Mouse (Mus musculus) kidney, postnatal 0 days (tissue): Measurements from ENCODE around the gene Zdhhc17. TPM values are rescaled to one million over a fixed set of nuclear protein-coding genes. Genes with fewer than 3 reads are reported as not detected.
A peak's percentile ranks its signal among the peaks of the same experiment; 100 is the strongest.

ENCODE experiments used
- ATAC-seq: fragments of 200-750 bp; cut with Nextera tagmentation; replicated peaks from 2 replicates; pipeline ENCODE4 v1.8.0; 2017; ENCODE audit warnings: low read depth, moderate number of reproducible peaks, moderate TSS enrichment, moderate library complexity; ENCODE audit not compliant: low FRiP score
- DNase-seq: peaks from one replicate; pipeline ENCODE4 v3.0.0-alpha.2; 2016; ENCODE audit warnings: low spot score
- H3K27ac ChIP-seq: fragments of 300-500 bp; sonication (generic); 2 replicates; pipeline ENCODE4 v1.5.1; 2014; ENCODE audit warnings: mild to moderate bottlenecking
- H3K27me3 ChIP-seq: fragments of 300-500 bp; sonication (generic); 2 replicates; pipeline ENCODE4 v1.6.1; 2014; ENCODE audit warnings: low read length, mixed read lengths; ENCODE audit not compliant: insufficient read depth
- H3K36me3 ChIP-seq: fragments of 300-500 bp; sonication (generic); 2 replicates; pipeline ENCODE4 v1.6.1; 2014; ENCODE audit warnings: low read length, mixed read lengths; ENCODE audit not compliant: insufficient read depth
- H3K4me1 ChIP-seq: fragments of 300-500 bp; sonication (generic); replicated peaks from 2 replicates; pipeline ENCODE4 v1.6.1; 2014; ENCODE audit warnings: antibody characterized with exemption, low read length, mixed read lengths; ENCODE audit not compliant: insufficient read depth
- H3K4me2 ChIP-seq: fragments of 300-500 bp; sonication (generic); 2 replicates; pipeline ENCODE4 v1.6.1; 2014; ENCODE audit warnings: mild to moderate bottlenecking, low read length, moderate library complexity, mixed read lengths
- H3K4me3 ChIP-seq: fragments of 300-500 bp; sonication (generic); replicated peaks from 2 replicates; pipeline ENCODE4 v1.5.1; 2014; ENCODE audit warnings: low read depth, low read length
- H3K9ac ChIP-seq: fragments of 300-500 bp; sonication (generic); 2 replicates; pipeline ENCODE4 v1.6.1; 2014; ENCODE audit warnings: low read depth, low read length
- H3K9me3 ChIP-seq: fragments of 300-500 bp; sonication (generic); replicated peaks from 2 replicates; pipeline ENCODE4 v1.6.1; 2016; ENCODE audit warnings: low read length, inconsistent platforms, mixed read lengths
- CTCF ChIP-seq: IDR thresholded peaks from 2 replicates; pipeline ENCODE4 v1.5.1; 2016; ENCODE audit warnings: antibody characterized with exemption, low read depth, mild to moderate bottlenecking, moderate library complexity
- WGBS: fragments of 180-500 bp; shearing (Covaris S2); extraction: QIAGEN DNeasy Blood & Tissue Kit; methylation state at CpG from one replicate; pipeline ENCODE4 v1.1.7; 2014; 5-methylcytosine and 5-hydroxymethylcytosine counted together
- polyA plus RNA-seq: library from polyadenylated mRNA; unstranded; fragments of >200 nt; fragmentation: Nextera tagmentation; extraction: Ambion mirVana; gene quantifications from 2 replicates; pipeline ENCODE4 v1.2.1, GENCODE M21; 2015

Zdhhc17 gene
- polyA plus RNA-seq, 1 experiment from 2014 or later: 18.1 TPM

GRCm38 (mm10) chr10:111009113-111009640 is 763 bp downstream of the Zdhhc17 start:
- WGBS: 2% methylated on average over 28 of the region's 28 CpGs
- DNase-seq (no peak), ATAC-seq (no peak)
- Histone ChIP-seq H3K27ac (peak overlapping the region; percentile 98), H3K9ac (peak overlapping the region; percentile 98), H3K4me3 (peak overlapping the region; percentile 92), H3K9me3 (no peaks in the 10 kb centered on the region), H3K4me2 (peak overlapping the region; percentile 83), H3K27me3 (no peaks in the 10 kb centered on the region), H3K4me1 (peaks cover 6% of the 10 kb centered on the region), H3K36me3 (no peaks in the 10 kb centered on the region)
- TF ChIP-seq CTCF: no peak

- no peak for ATAC-seq
- TF ChIP-seq CTCF: no peak
- 44% methylated on average over 4 of the region's 4 CpGs for WGBS
These were observed 2.3 kb downstream of the Zdhhc17 start for GRCm38 (mm10) chr10:111007687-111008086.

GRCm38 (mm10) chr10:111005611-111006488 is 4.1 kb downstream of the Zdhhc17 start:
- Histone ChIP-seq H3K27ac (no peak overlapping the region), H3K36me3 (no peaks in the 10 kb centered on the region), H3K4me3 (no peak overlapping the region), H3K27me3 (no peaks in the 10 kb centered on the region), H3K4me2 (no peak overlapping the region), H3K9ac (no peak overlapping the region), H3K9me3 (no peaks in the 10 kb centered on the region), H3K4me1 (peaks cover 6% of the 10 kb centered on the region)
- DNase-seq (peak; percentile 67), ATAC-seq (no peak)
- 47% methylated on average over 14 of the region's 14 CpGs for WGBS
- no peak for TF ChIP-seq CTCF

More at GRCm38 (mm10) chr10:111007687-111008086, 2.3 kb downstream of the Zdhhc17 start:
- Histone ChIP-seq H3K36me3 (no peaks in the 10 kb centered on the region), H3K4me2 (no peak overlapping the region), H3K4me1 (peaks cover 6% of the 10 kb centered on the region), H3K4me3 (no peak overlapping the region), H3K9me3 (no peaks in the 10 kb centered on the region), H3K9ac (no peak overlapping the region), H3K27ac (no peak overlapping the region), H3K27me3 (no peaks in the 10 kb centered on the region)
- DNase-seq: no peak

- no peak overlapping the region for H3K27ac ChIP-seq
- no peak for TF ChIP-seq CTCF
These were observed 5.7 kb downstream of the Zdhhc17 start for GRCm38 (mm10) chr10:111004220-111004619.

GRCm38 (mm10) chr10:110999201-110999600 is 10.7 kb downstream of the Zdhhc17 start:
- no peaks in the 10 kb centered on the region for H3K27me3 ChIP-seq
- no peak overlapping the region for H3K4me3 ChIP-seq
- WGBS: 62% methylated on average over 5 of the region's 5 CpGs
- H3K9ac ChIP-seq: no peak overlapping the region
- ATAC-seq (no peak), DNase-seq (no peak)
- no peak overlapping the region for H3K27ac ChIP-seq
- peaks cover 9% of the 10 kb centered on the region; the same call in 1 of the 2 replicates for H3K4me1 ChIP-seq
- no peak overlapping the region for H3K4me2 ChIP-seq
- H3K9me3 ChIP-seq: no peaks in the 10 kb centered on the region
- no peaks in the 10 kb centered on the region for H3K36me3 ChIP-seq
- no peak for TF ChIP-seq CTCF

More at GRCm38 (mm10) chr10:111004220-111004619, 5.7 kb downstream of the Zdhhc17 start:
- H3K27me3 ChIP-seq: no peaks in the 10 kb centered on the region
- no peak overlapping the region for H3K9ac ChIP-seq
- ATAC-seq (no peak), DNase-seq (no peak)
- no peak overlapping the region for H3K4me3 ChIP-seq
- no peaks in the 10 kb centered on the region for H3K36me3 ChIP-seq
- no peaks in the 10 kb centered on the region for H3K9me3 ChIP-seq
- H3K4me2 ChIP-seq: no peak overlapping the region
- peaks cover 6% of the 10 kb centered on the region for H3K4me1 ChIP-seq
- WGBS: 96% methylated on average over 6 of the region's 6 CpGs

GRCm38 (mm10) chr10:110997180-110997579 is 12.8 kb downstream of the Zdhhc17 start:
- no peaks in the 10 kb centered on the region for H3K9me3 ChIP-seq
- peaks cover 11% of the 10 kb centered on the region; the same call in 1 of the 2 replicates for H3K4me1 ChIP-seq
- no peak overlapping the region for H3K9ac ChIP-seq
- no peak overlapping the region for H3K27ac ChIP-seq
- TF ChIP-seq CTCF: no peak
- H3K4me2 ChIP-seq: no peak overlapping the region
- ATAC-seq (no peak), DNase-seq (no peak)
- H3K27me3 ChIP-seq: no peaks in the 10 kb centered on the region
- H3K4me3 ChIP-seq: no peak overlapping the region
- no peaks in the 10 kb centered on the region for H3K36me3 ChIP-seq
- 73% methylated on average over 6 of the region's 6 CpGs for WGBS
